Mouse (Mus musculus) CD4-positive, CD25-positive, alpha-beta regulatory T cell, adult 2 months (primary cell): Measurements from ENCODE around the gene Tmem169.
"Not testable (repeated sequence)": the region's sequence is repeated elsewhere in the genome, so short reads cannot be mapped to it uniquely, and the experiment has no call there.

Source experiments
- DNase-seq: peaks from one replicate; pipeline ENCODE4 v3.0.0-alpha.2; 2012; ENCODE audit warnings: low read depth, low spot score

Tmem169 gene

GRCm38 (mm10) chr1:72283992-72284485 is at the start of gene Tmem169, which contains the start of gene Pecr:
Gene Tmem169 (plus strand): TSS chr1:72284369.
Gene Pecr (minus strand): TSS chr1:72284314.
- peak; percentile 91 for DNase-seq

GRCm38 (mm10) chr1:72236363-72237006 is 47.7 kb upstream of the Tmem169 start:
- DNase-seq = peak; percentile 59

- DNase-seq = no peak
Measured at GRCm38 (mm10) chr1:72237007-72237775, 47.0 kb upstream of the Tmem169 start.

GRCm38 (mm10) chr1:72238016-72238580 is 46.1 kb upstream of the Tmem169 start:
- DNase-seq = no peak

- not testable (repeated sequence) for DNase-seq
Measured at GRCm38 (mm10) chr1:72239113-72239512, 45.1 kb upstream of the Tmem169 start.

GRCm38 (mm10) chr1:72242581-72243143 is 41.5 kb upstream of the Tmem169 start:
- no peak for DNase-seq

- peak; percentile 99 for DNase-seq
Measured at GRCm38 (mm10) chr1:72243656-72244316, 40.4 kb upstream of the Tmem169 start.

- DNase-seq = peak; percentile 70
Measured at GRCm38 (mm10) chr1:72244317-72245036, 39.7 kb upstream of the Tmem169 start.

GRCm38 (mm10) chr1:72248226-72248737 is 35.9 kb upstream of the Tmem169 start:
- not testable (repeated sequence) for DNase-seq

- no peak for DNase-seq
Measured at GRCm38 (mm10) chr1:72251806-72252205, 32.4 kb upstream of the Tmem169 start.

- peak; percentile 35 for DNase-seq
Measured at GRCm38 (mm10) chr1:72253881-72254491, 30.2 kb upstream of the Tmem169 start.

GRCm38 (mm10) chr1:72254545-72255061 is 29.6 kb upstream of the Tmem169 start:
- DNase-seq = peak; percentile 91

- peak; percentile 70 for DNase-seq
Measured at GRCm38 (mm10) chr1:72255062-72255853, 28.9 kb upstream of the Tmem169 start.

- DNase-seq = no peak
Measured at GRCm38 (mm10) chr1:72255854-72256175, 28.4 kb upstream of the Tmem169 start.

- no peak for DNase-seq
Measured at GRCm38 (mm10) chr1:72256381-72257256, 27.6 kb upstream of the Tmem169 start.

- no peak for DNase-seq
Measured at GRCm38 (mm10) chr1:72263099-72263498, 21.1 kb upstream of the Tmem169 start.

GRCm38 (mm10) chr1:72278085-72278484 is 6.1 kb upstream of the Tmem169 start:
- DNase-seq = no peak

GRCm38 (mm10) chr1:72282604-72283003 is 1.6 kb upstream of the Tmem169 start:
- DNase-seq = no peak
